Mouse (Mus musculus): ENCODE measurements around the gene Rbfox2. TPM values are rescaled to one million over a fixed set of nuclear protein-coding genes. Genes with fewer than 3 reads are reported as not detected.

Gene Rbfox2
- 10 to 100 TPM; 44.2 to 63.3 TPM for total RNA-seq (2021)
- long read RNA-seq, experiment 1, full-length matches to known transcripts: 2 of 15 reads
- long read RNA-seq, experiment 1, partial matches to known transcripts: 0 of 15 reads
- long read RNA-seq, experiment 1, other reads (novel, unspliced or antisense): 13 of 15 reads
- long read RNA-seq, experiment 2, partial matches to known transcripts: 0 of 34 reads
- long read RNA-seq, experiment 2, other reads (novel, unspliced or antisense): 34 of 34 reads

DNA sequence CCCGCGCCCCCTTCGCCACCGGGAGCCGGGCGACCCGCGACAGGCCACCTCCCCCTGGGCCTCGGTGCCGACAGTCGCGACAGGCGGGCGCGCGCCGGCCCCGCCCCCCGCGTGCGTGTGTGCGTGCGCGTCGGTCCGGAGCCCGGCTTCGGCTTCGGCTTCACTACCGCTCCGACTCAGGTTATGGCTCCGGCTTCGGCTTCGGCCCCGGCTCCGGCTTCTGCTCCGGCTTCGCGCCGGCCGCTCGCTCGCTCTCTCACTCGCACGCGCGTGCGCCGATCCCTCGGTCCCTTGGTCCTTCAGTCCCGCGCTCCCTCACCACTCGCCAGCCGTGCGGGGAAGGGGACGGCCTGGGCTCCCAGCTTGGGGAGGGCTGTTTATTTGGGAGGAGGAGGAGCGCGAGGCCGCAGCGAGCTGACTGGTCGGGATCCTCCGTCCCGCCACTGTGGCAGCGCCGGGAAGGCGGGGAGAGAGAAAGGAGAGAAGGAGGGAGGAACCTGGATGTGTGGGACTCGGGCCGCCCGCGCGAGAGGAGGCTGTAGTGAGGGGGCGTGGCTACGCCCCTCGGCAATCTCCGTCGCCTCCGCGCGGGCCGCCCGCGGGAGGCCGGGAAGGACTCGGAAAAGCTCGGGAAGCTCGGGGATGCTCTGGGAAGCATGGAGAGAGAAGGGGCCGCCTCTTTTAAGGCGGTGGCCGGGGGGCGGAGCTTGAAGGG is at the start of gene Rbfox2:
TSS of gene Rbfox2 (minus strand) at position 458 of the 715 bp plus-strand sequence.
- intact Hi-C loops (cut with DNase I): no loop called here
- peak; percentile 88 to 93 for DNase-seq

DNA sequence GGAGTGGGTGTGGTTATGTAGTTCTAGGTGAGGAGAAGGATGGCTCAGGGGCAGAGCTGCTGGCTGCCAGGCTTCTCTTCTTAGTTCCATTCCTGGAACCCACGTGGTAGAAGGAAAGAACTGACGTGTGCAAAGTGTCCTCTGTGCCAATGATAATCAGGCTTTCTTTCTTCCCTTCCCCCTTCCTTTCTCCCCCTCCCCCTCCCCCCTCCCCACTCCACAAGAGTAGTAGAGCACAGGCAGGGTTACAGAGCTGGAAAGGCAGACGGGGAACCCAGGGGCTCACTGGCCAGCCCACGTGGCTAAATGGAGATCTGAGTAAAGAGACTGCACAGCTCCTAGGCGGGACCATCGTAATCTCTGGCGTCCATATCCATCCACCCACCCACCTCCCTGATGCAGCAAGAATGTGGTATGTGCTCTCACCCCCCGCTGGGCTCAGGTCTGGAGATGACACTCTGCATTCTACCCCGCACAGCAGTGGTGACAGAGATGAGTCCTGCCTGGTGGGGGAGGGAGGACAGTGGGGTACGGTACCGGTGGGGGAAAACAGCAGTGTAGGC is 49.5 kb upstream of the Rbfox2 start:
- no peak for DNase-seq
- intact Hi-C loops (cut with DNase I): loop anchor here (5.0 kb wide), 1 partner anchor 129 kb away; no protein-coding TSS in a partner anchor

DNA sequence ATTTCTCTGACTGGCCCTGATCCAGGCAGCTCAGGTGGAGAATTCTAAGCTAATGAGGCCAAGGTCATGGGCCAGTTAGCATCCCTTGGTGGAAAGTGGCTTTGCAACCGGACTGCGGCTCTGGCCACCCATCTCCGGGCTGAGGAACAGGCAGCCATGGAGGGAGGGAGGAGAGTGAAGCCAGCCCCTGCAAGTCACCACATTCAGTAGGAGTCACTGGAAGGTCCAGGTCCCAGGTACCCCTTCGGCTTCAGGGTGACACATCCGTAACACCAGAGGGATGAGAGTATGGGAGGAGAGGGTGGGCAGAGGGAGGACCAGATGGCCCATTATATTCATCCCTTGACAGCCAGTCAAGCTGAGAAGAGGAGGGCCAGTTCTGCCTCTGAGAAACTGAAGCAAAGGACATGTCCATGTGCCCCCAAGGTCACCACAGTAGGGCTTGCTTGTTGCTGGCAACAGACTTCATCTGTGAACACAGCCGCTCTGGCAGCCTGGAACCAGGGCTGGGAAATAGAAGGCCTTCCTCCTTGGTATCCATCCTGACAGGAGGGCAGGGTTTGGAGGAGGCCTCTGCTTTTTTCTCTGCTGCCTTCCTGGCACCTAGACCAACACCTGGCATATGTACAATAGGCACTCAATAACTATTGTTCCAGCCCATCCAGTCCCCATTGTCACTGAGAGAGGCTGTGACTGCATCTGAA is 48.2 kb upstream of the Rbfox2 start:
- no peak for DNase-seq
- intact Hi-C loops (cut with DNase I): loop anchor here (5.0 kb wide), 1 partner anchor 128 kb away; no protein-coding TSS in a partner anchor

DNA sequence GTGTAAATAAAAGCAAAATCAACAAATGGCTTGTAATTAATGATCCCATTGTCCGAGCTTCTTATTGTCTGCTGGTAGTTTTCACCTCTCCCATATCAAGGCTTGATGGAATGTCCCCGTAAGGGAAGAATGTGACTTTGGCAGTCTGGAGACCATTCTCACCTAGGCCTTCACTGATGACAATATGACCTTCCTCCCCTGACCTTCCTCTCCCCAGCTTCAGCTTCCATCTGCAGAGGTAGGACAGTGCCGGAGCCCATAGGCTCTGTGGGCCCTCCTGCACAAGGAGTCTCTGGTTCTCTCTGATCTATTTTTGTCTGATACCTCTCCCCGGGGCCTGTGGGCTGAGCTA is 47.7 kb upstream of the Rbfox2 start:
- no peak for DNase-seq
- intact Hi-C loops (cut with DNase I): no loop called here

DNA sequence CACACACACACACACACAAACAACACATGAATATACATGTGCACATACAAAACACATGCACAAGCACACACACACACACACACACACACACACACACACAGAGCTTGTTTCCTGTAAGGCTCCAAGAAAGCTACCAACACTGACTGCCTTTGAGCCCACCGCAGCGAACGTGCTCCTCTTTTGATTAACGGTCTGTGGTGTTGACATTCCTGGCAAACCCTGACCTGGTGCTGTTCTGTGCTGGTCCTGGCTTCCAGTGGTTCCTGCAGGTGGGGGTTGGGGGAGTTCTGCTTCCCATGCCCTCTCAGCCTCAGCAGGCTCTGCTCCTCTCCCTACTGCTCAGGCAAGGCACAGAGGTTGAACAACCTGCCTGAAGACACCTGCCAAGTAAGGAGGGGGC is 47.0 kb upstream of the Rbfox2 start:
- intact Hi-C loops (cut with DNase I): no loop called here

DNA sequence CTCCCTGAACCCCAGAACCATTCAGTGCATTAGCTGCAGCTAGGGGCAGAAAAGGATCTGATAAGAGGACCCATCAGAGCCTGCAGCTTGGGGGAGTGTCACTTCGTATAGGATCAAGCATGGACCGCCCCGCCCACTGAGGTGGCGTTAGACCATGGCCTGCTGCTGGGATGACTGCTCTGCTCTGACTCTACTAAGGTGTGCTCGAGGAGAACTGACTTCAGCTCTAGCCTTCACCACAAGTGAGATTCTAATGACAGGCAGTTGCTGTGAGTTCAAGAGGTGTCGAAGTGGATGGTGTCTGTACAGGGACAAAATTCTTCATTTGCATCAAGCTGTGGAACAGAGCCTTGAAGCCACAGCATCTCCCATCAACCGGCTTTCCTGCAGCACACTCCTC is 46.1 kb upstream of the Rbfox2 start:
- intact Hi-C loops (cut with DNase I): no loop called here
- no peak for DNase-seq

More for the DNA sequence above, 47.0 kb upstream of the Rbfox2 start:
- DNase-seq: no peak

DNA sequence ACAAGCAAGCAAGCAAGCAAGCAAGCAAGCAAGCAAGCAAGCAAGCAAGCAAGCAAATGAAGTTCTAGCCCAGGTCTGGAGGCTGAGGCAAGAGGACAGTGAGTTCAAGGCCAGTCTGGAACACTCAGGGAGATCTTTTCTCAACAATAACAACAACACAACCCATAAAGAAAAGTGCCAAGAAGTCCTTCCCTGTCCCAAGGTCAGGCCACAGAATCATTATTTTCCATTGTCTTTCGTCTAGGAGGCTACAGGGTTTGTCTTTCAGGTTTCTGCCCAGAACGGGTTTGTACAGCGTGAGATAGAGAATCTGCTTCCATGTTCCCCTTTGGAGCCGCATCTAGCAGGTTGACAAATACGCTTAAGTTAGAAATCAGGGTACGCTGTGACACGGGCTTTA is 43.3 kb upstream of the Rbfox2 start:
- DNase-seq: no peak
- intact Hi-C loops (cut with DNase I): no loop called here

DNA sequence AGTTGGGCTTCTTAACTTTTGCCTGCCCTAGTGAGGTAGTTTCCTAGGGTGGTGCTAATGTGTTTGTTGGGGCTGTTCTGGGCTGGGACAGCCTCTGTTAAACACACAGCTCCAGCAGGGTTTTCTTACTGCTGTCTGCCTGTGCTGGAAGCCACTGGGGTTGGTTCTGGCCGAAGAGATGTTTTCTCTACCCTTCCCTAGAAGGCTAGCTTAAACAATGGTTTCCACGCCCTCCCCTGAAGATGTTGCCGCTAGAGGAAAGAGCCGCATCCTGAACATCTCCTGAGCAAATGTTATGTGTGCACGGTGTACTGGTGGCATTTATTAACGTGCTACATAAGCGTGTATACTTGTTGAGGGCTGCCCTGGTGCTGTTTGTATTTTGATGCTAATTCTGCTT is 41.3 kb upstream of the Rbfox2 start:
- DNase-seq: no peak
- intact Hi-C loops (cut with DNase I): no loop called here

DNA sequence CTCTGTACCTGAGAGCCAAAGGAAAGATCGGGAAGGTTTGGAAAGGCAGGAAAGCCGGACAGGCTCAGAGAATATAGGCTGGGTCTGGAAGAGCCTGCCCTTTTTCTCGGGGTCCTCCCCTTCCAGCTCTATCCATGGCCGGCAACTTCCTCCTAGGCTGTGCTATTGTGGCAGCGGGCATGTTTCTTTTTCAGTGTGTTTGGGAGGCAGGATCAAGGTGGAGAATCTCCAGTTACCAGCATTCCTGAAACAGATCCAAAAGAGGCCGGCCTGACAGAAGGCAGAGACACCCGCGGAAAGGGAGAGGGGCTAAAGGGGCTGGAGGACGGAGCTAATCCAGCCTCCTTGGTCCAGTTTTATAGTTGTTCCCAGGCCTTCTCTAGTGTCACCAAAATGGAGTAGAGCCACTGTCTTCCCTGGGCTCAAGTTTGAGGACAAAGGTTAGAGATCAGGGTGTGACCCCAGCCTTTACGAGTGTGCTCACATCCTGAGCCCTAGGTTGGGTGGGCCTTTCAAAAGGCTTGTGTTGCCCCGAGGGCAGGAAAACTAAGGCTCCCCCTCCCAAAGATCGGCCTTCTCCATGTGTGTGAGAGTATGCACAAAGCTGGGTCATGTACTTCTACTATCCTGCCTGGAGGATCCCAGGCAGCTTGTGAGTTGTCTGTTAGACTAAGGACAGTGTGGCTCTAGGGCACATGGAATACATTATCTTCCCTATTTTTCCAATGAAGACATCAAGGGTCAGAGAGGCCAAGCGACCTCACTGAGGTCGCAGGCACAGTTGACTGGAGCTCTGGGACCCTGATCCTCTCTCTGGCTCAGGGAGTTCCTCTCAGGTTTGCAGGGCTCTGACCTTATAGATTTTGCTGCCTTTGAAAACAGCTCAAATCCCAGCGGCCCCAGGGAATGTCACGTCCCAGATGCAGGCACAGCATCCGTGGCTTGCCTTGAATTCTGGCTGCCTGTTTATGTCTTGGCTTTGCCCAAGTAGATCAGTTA is 37.6 kb upstream of the Rbfox2 start:
- intact Hi-C loops (cut with DNase I): no loop called here
- DNase-seq: no peak

DNA sequence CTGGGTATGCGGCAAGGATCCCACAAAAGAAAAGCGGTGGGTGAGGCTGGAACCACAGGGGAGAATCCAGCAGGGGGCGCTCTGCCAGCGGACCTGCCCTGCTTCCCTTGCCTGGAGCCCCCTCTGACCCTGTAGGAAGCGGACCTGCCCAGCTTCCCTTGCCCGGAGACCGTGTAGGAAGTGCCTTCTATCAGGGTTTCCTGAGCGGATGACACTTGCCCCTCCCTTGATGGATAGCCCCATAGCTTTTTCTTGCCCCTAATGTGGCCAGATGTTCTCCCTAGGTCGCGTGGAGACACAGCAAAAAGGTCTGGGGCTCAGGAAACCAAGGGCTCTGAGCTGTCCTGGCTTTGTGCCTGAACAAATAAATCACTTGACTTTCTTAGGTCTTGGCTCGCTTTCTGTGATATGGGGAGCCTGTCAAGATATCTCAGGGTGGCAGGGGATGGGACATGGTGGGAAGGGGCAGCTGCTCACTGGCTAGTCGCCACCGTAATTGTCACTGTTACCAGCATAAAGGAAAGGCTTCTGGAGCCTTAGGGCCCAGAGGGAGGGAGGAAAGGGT is 36.8 kb upstream of the Rbfox2 start:
- intact Hi-C loops (cut with DNase I): no loop called here
- DNase-seq: peak; percentile 74 to 79

DNA sequence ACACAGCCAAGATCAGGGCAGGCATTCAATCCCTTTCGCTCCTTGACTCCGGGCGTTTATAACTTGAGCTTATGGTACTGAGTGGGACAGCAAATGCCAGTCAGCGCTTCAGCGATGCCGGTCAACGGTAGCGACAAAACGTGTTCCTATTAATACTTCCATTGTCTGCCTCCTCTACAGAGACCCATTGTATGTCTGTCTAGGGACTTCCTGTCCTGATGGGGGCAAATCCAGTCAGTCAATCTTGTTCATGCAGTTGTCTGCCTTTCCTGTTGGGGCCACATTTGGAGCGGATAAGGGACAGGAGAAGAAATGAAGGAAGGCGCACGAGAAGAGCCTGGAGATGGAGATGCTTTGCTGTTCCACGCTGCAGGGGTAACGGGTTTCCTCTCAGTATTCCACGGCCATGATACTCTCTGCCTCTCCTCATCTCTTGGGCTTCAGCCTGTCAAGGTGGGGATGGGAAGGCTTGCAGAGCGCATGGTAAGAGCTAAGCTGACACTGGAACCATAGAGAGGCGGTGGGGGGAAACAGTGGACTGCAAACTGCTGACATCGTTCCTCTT is 36.2 kb upstream of the Rbfox2 start:
- DNase-seq: no peak
- intact Hi-C loops (cut with DNase I): no loop called here

DNA sequence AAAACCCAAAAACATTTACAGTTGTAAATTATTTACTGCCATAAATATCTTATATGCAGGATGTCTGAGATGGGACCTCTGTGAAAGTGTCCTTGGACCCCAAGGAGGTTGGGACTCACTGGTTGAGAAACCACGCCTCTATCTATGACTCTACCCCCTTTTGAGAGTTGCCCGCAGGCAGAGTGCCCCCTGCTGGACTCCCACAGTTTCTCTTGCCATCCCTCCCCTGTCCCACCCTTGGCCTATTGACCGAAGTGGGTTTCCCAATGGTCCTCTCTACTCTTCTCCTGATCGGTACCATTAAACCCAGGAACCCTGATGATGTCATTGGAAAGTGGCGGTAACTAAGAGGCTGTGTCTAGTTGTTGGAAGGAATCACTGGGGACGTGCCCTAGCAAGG is 35.2 kb upstream of the Rbfox2 start:
- DNase-seq: no peak
- intact Hi-C loops (cut with DNase I): no loop called here

DNA sequence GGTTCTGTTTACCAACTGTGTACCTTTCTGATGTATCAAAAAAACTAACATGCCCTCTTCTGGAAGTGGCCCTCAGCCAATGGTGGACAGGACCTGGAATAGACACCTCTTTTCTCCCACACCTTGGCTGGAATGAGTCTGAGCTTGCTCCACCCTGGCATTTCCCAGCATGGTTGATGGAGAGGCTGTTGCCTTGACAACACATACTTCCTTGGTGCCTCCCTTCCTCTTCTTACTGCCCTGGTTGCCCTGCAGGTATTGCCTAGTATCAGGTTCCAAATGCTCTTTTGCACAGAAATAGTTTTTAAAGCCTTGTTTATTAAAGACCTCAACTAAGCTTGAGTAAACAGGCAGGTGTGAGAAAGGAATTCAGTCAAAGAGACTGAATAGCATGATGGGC is 33.8 kb upstream of the Rbfox2 start:
- DNase-seq: no peak
- intact Hi-C loops (cut with DNase I): no loop called here

DNA sequence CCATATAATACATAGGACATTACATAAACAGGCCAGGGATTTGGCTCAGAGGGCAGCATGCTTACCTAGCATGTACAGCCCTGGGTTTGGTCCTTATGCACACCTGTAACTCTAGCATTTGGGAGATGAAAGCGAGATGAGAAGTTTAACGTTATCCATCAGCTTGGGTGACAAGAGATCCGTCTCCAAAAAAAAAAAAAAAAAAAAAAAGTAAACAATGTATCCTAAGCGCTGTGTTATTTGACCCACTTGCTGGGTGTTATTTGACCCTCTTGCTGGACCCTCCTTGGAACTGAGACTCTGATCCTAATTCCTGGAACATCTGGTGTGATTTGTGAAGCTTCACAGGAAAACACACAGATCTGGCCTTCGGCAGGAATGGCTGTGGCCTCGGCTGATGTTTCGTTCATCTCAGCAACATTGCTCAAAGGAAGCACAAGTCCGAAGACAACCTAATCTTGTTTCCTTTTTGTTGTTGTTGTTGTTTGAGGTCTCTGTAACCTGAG is 32.2 kb upstream of the Rbfox2 start:
- DNase-seq: no peak
- intact Hi-C loops (cut with DNase I): loop anchor here (2.0 to 10.0 kb wide), 3 partner anchors 30 to 364 kb away; no protein-coding TSS in a partner anchor

DNA sequence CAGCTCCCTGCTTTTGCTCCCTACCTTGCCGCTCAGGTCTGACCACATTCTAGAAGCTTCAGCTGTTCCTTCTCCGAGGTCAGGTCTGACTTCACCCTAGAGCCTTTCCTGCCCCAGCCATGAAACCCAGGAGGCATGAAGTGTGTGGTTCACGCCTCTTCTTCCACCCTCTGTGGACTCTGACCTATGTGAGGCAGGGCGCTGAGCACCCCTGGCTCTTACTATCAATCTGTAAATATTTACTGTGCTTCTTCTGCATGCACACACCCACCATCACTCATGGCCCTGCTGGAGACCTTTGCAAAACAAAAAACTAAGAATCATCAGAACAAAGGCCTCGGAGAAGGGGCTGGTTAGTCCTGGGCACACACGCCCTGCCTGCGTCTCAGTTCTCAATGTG is 31.6 kb upstream of the Rbfox2 start:
- no peak for DNase-seq
- intact Hi-C loops (cut with DNase I): loop anchor here (2.0 to 10.0 kb wide), 3 partner anchors 30 to 364 kb away; no protein-coding TSS in a partner anchor

DNA sequence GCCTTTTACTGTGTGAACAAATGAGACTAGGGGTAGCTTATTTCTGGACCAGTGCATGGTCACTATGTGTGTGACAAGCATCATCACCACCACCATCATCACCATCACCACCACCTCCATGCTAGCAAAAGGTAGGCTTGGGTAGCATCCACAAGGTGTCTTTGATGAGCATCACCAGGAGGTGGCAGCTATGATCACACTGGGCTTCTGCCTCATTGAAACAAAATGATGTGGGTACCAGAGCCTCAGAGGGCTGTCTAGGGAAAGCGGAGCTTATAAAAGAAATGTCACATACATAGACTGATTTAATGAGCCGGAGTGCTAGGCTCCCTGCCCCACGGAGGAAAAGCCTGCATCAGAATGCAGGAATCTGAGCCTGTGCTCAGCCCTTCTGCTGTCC is 31.1 kb upstream of the Rbfox2 start:
- DNase-seq: no peak
- intact Hi-C loops (cut with DNase I): loop anchor here (2.0 to 10.0 kb wide), 4 partner anchors 31 to 363 kb away; no protein-coding TSS in a partner anchor

DNA sequence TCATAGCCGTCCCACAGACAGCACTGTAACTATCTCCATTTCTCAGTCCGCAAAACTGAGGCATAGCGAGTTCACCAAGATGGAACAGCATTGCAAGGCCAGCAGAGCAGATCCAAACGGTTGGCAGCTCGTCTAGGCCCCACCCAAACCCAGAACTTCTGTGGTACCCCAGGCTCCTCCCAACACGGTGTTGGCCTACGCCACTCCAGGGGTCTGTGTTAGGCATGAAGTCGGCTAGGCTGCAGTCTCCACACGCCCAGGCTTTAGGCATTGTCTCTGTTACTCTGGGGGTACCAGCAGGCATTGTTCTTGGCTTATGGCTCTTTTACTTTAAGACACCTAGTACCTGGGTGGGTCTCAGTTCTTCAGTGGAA is 30.2 kb upstream of the Rbfox2 start:
- intact Hi-C loops (cut with DNase I): loop anchor here (2.0 to 10.0 kb wide), 3 partner anchors 60 to 362 kb away; no protein-coding TSS in a partner anchor
- DNase-seq: no peak

DNA sequence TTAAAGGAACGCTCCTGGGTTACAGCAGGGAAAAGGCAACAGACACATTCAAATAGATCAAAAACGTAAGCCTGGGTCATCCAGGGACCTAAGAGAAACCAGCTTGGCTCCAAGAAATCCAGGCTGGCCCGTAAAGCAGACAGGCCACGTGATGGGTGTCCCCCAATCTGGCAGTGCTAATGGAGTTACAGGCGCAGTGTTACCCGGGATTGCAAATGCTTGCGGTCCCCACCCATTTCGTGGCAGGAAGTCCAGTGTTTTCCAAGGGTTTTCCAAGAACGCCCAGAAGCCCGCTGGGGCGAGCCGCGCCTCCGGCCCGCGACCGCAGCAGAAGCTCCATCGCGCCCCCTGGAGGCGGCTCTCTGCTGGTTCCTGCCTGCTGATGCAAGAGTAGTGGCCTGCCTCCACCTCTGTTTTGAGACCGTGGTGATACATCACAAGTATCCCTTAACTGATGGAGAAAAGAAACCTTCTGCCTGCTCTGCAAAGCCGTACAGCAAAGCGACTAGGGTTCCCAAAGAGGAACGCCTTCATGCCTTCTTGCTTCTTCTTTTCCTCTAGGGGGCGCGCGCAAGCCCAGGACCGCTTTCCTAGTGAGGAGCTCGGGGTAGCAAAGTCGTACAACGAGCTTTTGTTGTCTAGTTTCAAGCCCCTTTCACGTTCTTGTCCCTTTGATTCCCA is 29.6 kb upstream of the Rbfox2 start:
- peak; percentile 91 to 93 for DNase-seq

More for the DNA sequence above, 29.6 kb upstream of the Rbfox2 start:
- intact Hi-C loops (cut with DNase I): loop anchor here (2.0 to 10.0 kb wide), 3 partner anchors 59 to 362 kb away; no protein-coding TSS in a partner anchor
